Mouse (Mus musculus): ENCODE measurements at regions not wholly inside any gene's neighbourhood (a gene's known extent, or its start where the extent isn't known, plus 50 kb on each side); places are given as distances from the start of the nearest gene placed in this dataset.

DNA sequence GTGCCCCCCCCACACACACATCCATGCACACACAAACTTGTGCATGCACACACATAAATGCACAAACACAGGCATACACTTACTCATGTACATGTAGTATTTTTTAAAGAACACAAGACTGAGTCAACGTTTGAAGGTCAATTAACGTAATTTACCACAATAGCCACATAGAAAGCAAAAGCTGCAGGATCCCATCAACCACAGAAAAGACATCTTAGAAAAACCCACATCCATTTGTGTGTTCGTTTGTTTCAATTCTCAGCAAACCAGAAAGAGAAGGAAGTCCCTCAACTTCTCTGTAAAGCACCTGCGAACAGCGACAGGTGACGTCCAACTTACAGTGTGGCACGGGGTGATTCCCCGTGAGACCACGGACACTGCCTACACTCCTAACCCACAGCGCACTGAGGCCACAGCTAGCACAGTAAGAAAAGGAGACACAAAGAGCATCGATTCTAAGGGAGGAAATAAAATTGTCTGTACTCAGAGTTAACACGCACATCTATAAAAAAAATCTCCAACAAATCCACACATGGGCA is 53.8 kb downstream of the Dio3 start:
- in situ Hi-C loops (cut with MboI, MseI), result loop anchor here in 1 of 2 experiments (10.0 kb wide), 1 partner anchor 458 kb away; no protein-coding TSS in a partner anchor

DNA sequence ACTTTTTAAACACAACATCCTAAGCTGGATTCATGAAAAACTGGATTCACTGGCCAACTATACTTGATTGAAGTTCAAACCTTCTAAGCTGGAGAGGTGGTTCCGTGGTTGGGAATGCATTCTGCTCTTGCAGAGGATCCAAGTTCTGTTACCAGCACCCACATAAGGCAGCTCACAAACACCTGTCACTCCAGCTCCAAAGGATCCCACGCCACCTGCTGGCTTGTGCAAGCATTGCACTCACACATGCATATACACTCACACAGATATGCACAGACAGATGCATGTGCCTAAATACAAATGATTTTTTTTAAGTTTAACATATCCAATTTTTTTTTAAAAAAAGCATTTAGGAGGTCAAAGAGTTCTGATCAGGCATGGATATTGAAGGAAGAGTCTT is 55.7 kb downstream of the Dio3 start:
- in situ Hi-C loops (cut with MboI, MseI), result loop anchor here in 1 of 2 experiments (10.0 kb wide), 1 partner anchor 460 kb away; no protein-coding TSS in a partner anchor

DNA sequence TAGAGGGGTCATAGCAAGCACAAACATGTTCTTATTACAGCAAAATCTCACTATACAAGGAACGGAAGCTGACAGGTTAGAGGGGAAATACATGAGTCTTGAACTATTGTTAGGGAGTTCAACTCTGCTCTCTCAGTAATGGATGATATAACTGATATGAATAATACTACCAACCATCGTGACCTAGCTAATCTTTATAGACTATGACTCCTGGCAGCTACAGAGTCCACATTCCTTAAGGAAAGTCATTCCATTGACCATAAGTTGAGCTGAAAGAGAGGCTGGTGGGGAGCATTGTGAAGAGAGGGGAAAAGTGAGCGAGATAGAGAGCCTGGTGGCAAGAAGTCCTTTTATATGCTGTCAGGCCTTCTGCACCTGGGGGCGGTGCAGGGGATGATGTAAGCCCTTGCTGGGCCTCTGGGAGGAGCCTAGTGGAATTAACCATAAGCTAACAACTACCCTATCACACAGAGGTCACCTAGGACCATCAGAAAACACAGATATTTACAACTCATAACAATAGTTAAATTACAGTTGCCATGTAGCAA is 65.5 kb downstream of the Dio3 start:
- in situ Hi-C loops (cut with MboI, MseI), result no loop called here

DNA sequence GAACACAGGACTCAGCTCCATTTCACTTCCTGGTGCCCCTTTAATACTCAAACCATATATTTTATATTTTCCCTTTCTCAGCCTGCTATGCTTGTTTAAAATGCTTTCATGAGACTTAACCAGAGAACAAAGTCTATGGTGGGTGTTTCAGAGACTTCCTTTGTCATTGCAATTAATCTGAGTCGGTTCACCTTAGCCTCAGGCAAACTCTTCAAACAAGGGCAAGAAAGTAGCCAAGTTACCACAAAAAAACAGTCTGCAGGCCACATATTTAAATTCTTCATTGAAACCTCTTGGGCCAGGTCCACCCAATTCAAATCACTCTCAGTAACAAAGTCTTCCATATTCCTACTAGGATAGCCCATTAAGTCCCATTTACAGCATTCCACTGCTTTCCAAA is 70.8 kb downstream of the Dio3 start:
- in situ Hi-C loops (cut with MboI, MseI), result no loop called here

DNA sequence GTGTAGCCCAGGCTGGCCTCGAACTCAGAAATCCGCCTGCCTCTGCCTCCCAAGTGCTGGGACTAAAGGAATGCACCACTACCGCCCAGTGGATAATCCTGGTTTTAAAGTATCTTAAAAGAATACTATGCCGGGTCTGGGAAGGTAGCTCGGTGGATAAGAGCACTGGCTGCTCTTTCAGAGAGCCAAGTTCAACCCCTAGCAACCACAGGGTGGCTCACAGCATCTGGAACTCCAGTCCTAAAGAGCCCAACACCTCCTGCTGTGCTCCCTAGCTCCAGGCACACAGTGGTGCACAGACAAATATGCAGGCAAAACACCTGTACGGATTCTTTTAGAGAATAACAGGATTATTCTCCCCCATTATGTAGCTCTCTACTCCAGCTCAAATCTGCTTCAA is 77.0 kb downstream of the Dio3 start:
- in situ Hi-C loops (cut with MboI, MseI), result no loop called here

DNA sequence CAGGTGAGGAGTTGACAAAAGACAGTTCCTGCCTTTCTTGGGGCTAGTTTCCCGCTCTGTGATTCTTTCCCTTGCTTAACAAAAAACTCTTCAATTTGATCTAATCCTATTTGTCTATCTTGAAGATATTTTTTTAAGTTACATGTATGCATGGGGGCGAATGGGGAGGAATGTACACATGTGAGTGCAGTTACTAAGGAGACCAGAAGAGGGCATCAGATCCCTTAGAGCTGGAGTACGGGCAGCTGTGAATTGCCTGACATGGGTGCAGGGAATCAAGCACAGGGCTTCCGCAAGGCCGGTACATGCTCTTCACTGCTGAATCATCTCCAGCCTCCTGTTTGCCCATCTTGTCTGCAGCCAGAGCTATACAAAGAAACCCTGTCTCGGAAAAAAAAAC is 79.8 kb upstream of the Ppp2r5c start:
- in situ Hi-C loops (cut with MboI, MseI), result no loop called here

DNA sequence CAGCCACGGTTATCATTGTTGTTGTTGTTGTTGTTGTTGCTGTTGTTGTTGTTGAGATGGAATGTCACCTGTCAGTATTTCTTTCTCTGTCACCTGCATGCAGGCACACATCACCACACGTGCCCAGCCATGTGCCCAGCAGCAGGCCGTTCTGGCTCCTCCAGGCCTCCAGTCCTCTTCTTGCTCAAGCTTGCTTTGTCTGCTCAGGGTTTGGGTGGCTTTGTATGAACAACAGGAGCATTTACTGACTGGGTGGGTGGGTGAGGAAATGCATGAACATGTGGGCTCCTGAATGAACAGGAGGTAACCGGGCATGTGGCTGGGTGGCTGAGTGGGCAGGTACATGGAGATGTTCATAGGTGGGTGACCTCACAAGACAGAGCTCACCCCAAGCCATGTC is 79.1 kb upstream of the Ppp2r5c start:
- in situ Hi-C loops (cut with MboI, MseI), result no loop called here

DNA sequence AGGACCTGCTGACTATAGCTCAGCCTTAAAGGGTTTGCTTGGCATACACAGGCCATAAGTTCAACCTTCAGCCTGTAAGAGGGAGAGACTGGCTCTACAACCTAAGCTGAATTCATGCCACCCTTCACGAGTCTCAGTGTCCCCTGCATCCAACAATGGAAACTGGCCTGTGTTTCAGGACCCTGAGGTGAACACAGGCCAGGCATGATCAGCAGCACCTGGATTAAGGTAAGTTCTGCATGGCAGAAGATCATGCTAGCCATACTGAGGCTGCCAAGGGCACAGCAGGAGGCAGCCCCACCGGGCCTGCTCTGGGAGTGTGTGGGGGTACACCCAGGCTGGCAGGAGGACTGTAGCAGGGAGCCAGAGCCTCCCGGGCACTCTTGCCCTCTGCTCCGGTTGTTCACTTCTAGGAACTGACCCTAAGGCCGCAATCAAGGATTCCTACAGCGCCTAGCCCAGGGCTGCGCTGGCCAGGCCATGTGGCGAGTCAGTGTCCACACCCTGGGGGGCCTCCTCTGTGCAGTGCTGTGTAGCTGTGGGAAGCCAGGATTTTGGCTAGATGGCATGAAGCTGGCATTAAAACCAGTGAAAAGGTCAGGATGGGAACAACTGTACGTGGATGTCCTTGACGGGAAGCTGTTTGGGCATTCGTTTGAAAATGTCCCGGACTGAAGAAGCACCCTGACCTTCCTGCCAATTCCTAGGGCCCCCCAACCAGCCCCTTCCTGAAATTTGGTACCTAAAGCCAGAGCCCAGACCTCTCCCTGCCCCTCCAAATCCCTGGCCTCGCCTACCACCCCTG is 74.8 kb upstream of the Ppp2r5c start:
- in situ Hi-C loops (cut with MboI, MseI), result loop anchor here in 1 of 2 experiments (10.0 kb wide), 1 partner anchor 337 kb away; no protein-coding TSS in a partner anchor

DNA sequence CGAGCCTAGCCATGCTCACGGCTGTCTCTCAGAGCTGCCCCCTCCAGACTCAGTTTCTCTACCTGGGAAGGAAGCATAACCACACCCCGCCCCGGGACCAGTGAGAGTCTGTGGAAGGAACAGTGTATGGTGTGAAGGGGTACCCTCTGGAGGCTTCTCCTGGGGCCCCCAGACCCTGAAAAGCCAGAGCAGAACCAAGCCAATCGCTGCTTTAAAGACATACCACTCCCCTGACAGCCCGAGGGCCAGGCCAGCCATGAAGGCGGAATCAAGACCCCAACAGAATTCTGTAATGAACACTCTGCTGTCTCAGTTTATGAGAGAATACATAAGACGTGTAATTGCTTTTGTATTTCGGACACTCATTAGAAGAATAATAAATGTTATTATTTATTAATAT is 73.9 kb upstream of the Ppp2r5c start:
- in situ Hi-C loops (cut with MboI, MseI), result loop anchor here in 1 of 2 experiments (10.0 kb wide), 1 partner anchor 338 kb away; no protein-coding TSS in a partner anchor

DNA sequence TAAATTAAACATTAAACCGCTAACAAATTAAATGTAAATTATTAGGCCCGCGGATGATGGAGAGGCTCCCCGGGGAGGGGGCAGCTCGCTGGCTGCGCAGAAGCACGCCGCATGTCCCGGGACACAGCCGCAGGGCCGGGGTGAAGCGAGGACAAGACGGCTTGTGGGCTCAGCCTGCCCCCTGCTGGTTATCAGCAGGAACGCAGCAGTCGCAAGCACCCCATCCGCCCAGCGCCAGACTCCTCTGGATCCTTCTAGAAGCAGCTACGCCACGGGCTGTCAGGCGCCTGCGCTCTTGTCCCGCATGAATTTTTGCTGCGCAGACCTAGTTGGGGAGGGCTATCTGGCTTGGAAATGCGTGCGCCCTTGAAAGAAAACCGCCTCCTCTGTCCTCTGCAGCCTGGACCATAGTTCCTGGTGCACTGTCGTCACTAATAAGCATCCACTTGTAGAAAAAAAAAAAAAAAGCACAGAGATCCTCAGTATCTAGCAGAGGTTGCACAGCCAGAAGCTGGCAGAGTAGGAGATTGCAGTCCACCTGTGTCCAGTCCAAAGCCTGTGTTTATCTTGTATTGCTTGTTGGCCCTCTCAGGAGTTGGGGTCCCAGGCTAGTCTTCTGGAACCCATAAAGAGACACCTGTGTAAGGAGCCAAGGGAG is 73.4 kb upstream of the Ppp2r5c start:
- in situ Hi-C loops (cut with MboI, MseI), result loop anchor here in 1 of 2 experiments (10.0 kb wide), 1 partner anchor 339 kb away; no protein-coding TSS in a partner anchor

DNA sequence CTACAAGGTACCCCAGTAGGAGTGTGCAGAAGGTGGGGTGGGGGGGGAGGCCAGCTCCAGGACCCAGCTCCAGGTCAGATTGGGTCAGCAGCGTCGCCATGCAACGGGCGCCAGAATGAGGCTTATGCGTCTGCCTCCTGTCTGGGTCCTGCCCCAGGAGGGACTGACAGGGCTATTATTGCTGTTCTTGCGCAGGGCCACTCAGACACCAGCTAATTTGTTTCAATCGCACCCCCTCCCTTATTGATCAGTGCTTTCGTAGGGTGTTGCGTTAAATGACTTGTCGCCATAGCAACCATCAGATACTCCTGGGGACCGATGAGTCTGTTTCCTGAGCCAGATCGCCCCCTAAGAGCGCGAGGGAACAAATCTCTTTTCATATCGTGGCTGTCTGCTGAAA is 71.8 kb upstream of the Ppp2r5c start:
- in situ Hi-C loops (cut with MboI, MseI), result loop anchor here (5.0 to 25.0 kb wide), 3 partner anchors 340 to 938 kb away; no protein-coding TSS in a partner anchor

DNA sequence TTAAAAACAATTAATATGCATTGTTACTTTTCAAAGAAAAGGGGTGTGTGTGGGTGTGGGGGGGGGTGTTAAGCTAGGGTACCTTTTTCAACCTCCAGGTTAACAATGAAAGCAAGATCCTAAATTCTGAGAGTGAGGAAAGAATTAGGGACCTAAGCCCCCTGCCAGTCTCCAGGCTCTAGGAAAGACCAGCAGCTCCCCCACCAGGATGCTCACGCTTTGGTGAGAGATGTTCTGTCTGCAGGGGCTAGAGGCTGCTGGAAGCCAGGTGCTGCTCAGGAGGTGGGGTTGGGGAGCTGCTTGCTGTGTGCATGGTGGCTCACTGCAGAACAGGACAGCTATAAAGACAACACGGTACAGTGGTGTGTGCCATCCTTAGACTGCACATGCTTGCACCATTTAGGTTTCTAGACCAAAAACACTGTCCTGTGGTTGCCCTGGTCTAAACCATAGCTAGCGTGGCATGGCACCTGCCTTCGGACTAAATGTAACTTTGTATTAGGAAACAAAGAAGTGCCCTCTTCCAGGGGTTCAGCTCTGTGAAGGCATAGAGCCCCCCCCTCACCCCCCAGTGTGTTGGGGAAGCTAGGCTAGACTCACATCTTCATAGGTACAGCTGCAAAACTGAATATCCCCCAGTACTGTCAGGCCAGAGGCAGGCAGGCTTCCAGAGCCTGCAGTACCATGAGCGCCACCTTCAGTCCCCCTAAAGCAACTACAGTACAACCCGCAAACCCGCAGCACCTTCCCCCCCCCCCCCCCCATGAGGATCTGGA is 70.7 kb upstream of the Ppp2r5c start:
- in situ Hi-C loops (cut with MboI, MseI), result loop anchor here (5.0 to 25.0 kb wide), 3 partner anchors 341 to 939 kb away; no protein-coding TSS in a partner anchor

DNA sequence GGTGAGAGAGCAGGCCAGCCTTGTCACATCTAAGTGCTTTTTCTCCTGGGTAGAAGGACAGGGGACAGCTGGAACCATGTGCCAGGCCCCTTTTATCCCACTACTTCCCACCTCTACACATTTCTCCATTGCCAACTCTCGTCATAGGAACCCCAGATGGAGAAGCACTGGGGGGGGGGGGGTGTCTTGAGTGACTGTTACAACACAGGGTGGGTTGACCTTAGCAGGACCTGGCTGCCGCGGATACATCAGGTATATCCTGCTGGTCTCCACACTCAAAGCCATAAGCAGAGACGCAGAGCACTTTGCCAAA is 70.1 kb upstream of the Ppp2r5c start:
- in situ Hi-C loops (cut with MboI, MseI), result loop anchor here (5.0 to 25.0 kb wide), 3 partner anchors 342 to 939 kb away; no protein-coding TSS in a partner anchor

DNA sequence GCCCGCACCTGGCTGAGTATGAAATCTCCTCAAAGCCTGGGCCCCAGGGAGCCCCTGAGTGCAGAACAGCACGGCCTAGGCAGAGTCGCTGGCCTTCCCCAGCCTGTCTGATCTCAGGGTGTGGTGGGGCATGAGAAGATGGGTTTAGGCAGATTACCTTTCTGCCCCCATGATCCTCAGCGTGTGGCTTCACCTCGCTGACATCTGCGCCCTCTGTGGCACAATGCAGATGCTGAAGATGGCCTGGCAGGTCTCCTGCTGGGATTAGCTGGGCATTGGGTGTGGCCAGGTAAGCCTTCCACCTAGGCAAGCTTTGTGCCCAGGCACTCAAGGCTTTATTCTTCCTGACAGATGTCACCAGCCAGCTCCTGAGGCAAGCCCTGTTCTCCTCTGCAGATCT is 69.6 kb upstream of the Ppp2r5c start:
- in situ Hi-C loops (cut with MboI, MseI), result loop anchor here (5.0 to 25.0 kb wide), 3 partner anchors 343 to 940 kb away; no protein-coding TSS in a partner anchor

DNA sequence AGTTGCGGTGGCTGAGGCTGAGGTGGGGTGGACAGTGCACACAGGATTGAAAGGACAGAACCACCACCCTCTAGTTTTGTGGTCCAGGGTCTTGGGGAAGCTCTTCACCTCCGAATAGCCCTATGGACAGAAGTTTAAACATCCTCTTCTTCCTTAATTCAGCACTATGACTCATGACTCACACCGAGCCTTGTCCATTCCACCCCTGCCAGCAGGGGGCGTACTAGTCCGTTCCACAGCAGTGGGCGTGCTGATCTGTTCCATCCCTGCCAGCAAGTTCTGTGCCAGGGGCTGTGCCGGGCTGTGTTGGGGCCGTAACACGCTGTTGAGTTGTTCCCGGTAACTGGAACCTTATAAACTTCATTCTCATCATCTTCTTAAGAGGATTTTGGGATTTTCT is 69.2 kb upstream of the Ppp2r5c start:
- in situ Hi-C loops (cut with MboI, MseI), result loop anchor here (5.0 to 25.0 kb wide), 3 partner anchors 343 to 940 kb away; no protein-coding TSS in a partner anchor

DNA sequence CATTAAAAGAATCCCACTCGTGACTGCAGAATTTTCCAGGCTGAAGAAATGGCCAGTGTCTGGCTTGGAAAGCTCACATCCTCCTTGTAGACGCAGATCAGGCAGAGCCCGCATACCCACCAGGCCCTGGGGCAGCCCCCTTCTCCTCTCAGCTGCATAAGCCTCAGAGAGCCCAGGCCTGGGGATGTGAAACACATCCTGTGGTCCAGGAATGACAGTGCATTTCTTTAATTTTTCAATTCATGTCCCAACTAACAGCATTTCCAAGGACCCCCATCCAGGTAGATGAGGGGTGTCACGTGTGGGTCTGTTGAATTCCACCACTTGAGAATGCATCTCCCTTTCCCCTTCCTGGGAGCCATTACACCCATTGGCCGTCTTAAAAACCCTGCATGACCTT is 68.6 kb upstream of the Ppp2r5c start:
- in situ Hi-C loops (cut with MboI, MseI), result loop anchor here (5.0 to 25.0 kb wide), 3 partner anchors 344 to 941 kb away; no protein-coding TSS in a partner anchor

DNA sequence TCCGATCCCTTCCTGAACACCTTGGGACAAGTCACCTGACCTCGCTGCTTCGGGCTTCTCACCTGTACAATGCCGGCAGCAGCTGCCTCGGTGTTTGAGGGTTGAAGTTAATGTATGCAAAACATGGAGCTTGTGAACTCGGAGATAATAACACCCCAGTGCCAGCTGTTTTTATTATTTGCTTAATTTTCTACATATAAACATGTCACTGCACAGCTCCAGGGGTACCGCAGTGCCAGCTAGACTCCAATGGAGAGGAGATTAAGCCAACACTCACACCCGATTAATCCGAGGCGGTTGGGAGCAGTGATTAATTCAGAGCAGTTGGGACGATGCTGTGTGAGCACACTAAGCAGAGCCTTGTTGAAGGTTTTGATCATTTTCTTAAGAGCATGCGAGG is 67.2 kb upstream of the Ppp2r5c start:
- in situ Hi-C loops (cut with MboI, MseI), result loop anchor here (5.0 to 25.0 kb wide), 3 partner anchors 345 to 942 kb away; no protein-coding TSS in a partner anchor

DNA sequence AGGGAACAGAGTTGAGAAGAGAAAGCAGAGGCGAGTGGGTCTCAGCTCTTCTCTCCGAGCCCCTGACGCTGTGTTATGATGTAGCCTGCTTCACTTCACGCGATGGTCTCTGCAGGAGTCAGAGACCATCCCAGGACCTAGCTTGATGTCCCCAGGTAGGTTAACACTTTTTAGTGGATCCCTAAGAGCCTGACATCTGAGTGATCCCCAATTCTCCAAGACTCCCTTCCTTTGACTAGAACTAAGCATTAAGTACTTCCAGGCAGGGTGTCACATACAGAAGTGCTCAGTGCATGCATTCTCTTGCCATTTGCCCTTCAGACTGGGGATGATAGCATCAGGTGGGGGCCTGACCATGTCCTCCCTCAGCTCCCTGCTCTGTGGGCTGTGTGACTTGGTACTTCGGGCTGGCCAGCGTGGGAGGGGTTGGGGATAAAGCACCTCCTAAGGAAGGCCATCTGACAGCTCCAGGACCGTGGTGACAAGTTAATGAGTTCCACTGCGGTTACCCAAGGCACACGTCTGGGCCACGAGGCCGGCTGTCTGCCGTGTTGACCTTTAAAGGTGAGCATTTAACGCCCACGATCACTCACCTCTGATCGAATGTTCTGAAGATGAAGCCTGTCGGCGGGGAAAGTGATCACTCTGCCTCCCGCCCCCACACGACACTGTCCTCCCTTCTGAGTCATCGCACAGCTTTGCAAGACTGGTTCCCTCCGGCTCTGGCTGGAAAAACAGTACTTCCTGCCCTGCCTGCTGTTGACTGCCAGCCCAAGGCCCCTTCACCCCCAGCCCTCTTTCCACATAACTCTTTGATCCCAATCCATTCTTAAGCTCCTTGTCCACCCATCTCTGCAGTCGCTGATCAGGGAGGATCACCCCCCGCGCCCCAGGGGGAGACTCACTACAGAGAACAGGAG is 65.8 kb upstream of the Ppp2r5c start:
- in situ Hi-C loops (cut with MboI, MseI), result loop anchor here in 1 of 2 experiments (25.0 kb wide), 1 partner anchor 944 kb away; no protein-coding TSS in a partner anchor

DNA sequence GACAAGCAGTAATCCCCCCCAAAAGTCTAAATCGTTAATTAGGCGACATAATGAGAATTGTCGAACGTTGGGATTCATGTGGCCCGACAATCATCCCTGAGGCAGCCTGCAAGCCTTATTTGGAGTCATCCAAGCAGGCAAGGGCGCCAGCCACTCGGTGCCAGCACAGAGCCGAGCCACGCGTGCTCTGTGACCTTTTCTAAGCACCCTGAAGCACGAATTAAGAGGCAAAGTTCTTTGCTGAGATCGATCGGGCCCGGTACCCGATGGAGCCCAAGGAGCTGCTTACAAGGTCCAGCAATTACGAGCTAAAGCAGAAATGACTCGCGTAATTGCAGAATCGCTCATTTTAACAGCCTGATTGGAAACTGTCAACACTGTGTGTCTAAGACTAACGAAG is 61.9 kb upstream of the Ppp2r5c start:
- in situ Hi-C loops (cut with MboI, MseI), result loop anchor here in 1 of 2 experiments (25.0 kb wide), 1 partner anchor 948 kb away; no protein-coding TSS in a partner anchor

Measured in T-helper 17 cell (primary cell).